Mouse (Mus musculus): ENCODE measurements around the gene Mapk8. TPM values are rescaled to one million over a fixed set of nuclear protein-coding genes. Genes with fewer than 3 reads are reported as not detected.
A peak's percentile ranks its signal among the peaks of the same experiment; 100 is the strongest.

Gene Mapk8
- polyA plus RNA-seq, 1 experiment from 2014 or later = 8.6 TPM

DNA sequence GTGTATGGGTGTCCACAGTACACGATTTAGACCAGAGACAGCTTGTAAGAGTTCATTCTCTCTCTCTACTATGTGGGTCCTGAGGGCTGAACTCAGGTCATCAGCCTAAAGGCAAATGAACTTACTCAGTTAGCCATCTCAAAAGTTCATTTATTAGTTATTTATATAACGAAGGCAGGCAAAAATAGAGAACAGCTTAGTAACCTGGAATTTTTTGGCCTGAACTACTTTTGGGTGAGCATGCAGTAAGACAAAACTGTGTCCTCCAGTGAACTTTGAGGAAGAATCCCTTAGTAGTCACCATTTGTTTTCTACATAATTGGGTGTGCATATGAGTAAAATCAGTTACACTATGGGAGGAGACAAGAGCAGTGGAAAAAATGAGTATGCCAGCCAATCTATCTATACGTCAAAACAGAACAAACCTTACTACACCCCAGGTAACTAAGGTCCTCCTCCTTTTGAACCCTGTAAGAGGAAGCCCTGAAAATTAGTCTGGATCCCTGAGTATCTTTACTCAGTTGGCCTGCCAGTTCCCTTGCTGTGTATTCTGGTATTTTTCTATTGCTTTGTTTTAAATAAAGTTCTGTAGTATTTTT lies 28.5 kb downstream of the Mapk8 start:
- H3K9ac ChIP-seq (ENCODE audit: low read depth, low read length) = no peak overlapping the region
- H3K4me3 ChIP-seq (ENCODE audit: low read depth, low read length) = no peak overlapping the region
- H3K27me3 ChIP-seq (replicated peaks; ENCODE audit: control insufficient read depth, insufficient read depth, low read length) = no peaks in the 10 kb centered on the region
- H3K9me3 ChIP-seq (ENCODE audit: control insufficient read depth) = no peaks in the 10 kb centered on the region
- 88% methylated on average over 3 of the region's 3 CpGs for WGBS
- H3K36me3 ChIP-seq (ENCODE audit: control insufficient read depth, insufficient read depth) = no peaks in the 10 kb centered on the region
- ATAC-seq = no peak
- H3K4me1 ChIP-seq (replicated peaks; ENCODE audit: control insufficient read depth, insufficient read depth, low read length) = no peaks in the 10 kb centered on the region
- no peak overlapping the region for H3K27ac ChIP-seq (ENCODE audit: low read depth, low read length)
- H3K4me2 ChIP-seq (replicated peaks; ENCODE audit: low read depth) = no peak overlapping the region
- no peak for TF ChIP-seq CTCF (IDR thresholded peaks at IDR 0.05; ENCODE audit: low read depth)

DNA sequence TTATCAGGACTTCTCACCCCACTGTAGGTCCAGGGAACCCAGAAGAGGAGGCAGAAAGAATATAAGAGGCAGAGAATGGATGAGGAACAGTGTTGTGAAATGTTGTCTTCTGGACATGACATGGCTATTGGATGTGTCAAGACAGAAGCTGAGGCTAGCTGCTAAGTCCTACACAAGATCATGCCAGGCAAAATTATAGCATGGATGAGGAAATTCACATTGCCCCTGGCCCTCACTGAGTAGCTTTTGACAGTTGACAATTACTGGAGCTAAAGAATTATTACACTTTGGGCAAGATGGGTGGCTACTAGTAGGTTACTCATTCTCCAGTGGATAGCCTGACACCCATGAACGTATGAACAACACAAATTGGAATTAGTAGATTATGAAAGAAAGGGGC lies 31.2 kb downstream of the Mapk8 start:
- WGBS = 78% methylated on average over 1 of the region's 1 CpGs
- no peak for ATAC-seq
- no peak for TF ChIP-seq CTCF (IDR thresholded peaks at IDR 0.05; ENCODE audit: low read depth)

DNA sequence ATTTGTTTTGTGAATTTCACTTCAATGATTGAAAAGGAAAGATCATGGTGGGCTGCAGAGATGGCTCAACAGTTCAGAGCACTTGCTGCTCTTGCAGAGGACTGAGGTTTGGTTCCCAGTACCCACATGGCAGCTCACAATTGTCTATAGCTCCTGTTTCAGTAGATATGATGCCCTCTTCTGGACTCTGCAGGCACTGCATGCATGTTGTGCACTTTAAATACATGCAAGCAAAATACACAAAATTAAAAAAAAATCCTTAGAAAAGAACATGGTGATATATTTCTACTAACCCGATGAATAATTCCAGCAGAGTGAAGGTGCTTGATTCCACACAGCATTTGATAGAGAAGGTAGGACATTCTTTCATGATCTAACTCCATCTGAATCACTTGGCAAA lies 44.6 kb downstream of the Mapk8 start:
- Histone ChIP-seq H3K4me2 (replicated peaks; ENCODE audit: low read depth) (no peak overlapping the region), H3K27ac (ENCODE audit: low read depth, low read length) (no peak overlapping the region), H3K4me3 (ENCODE audit: low read depth, low read length) (no peak overlapping the region), H3K9me3 (ENCODE audit: control insufficient read depth) (no peaks in the 10 kb centered on the region), H3K4me1 (replicated peaks; ENCODE audit: control insufficient read depth, insufficient read depth, low read length) (no peaks in the 10 kb centered on the region), H3K27me3 (replicated peaks; ENCODE audit: control insufficient read depth, insufficient read depth, low read length) (no peaks in the 10 kb centered on the region), H3K36me3 (ENCODE audit: control insufficient read depth, insufficient read depth) (no peaks in the 10 kb centered on the region), H3K9ac (ENCODE audit: low read depth, low read length) (no peak overlapping the region)
- peak; percentile 41 for TF ChIP-seq CTCF (IDR thresholded peaks at IDR 0.05; ENCODE audit: low read depth)
- 96% methylated on average over 1 of the region's 1 CpGs for WGBS
- ATAC-seq = no peak

More for the DNA sequence above, 31.2 kb downstream of the Mapk8 start:
- H3K4me2 ChIP-seq (replicated peaks; ENCODE audit: low read depth) = no peak overlapping the region
- no peaks in the 10 kb centered on the region for H3K27me3 ChIP-seq (replicated peaks; ENCODE audit: control insufficient read depth, insufficient read depth, low read length)
- no peaks in the 10 kb centered on the region for H3K36me3 ChIP-seq (ENCODE audit: control insufficient read depth, insufficient read depth)
- no peaks in the 10 kb centered on the region for H3K4me1 ChIP-seq (replicated peaks; ENCODE audit: control insufficient read depth, insufficient read depth, low read length)
- H3K9me3 ChIP-seq (ENCODE audit: control insufficient read depth) = no peaks in the 10 kb centered on the region
- H3K9ac ChIP-seq (ENCODE audit: low read depth, low read length) = no peak overlapping the region
- no peak overlapping the region for H3K4me3 ChIP-seq (ENCODE audit: low read depth, low read length)
- no peak overlapping the region for H3K27ac ChIP-seq (ENCODE audit: low read depth, low read length)

DNA sequence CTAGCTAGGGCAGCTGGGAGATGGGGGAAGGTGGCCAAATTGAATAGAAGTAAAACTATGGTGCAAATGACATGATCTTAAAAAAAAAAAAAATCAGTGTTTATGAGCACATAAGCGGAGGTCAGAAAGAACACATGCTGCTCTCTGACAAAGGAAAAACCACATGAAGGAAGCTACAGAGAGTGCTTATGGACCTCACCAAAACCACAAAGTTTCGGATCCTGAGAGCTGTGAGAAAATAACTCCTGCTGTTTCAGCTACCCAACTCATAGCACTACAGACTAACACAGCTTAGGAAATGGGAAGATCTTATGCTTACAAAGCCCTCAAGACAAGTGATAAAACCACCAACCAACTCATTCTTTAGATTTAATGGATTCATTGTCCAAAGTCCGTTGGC lies 46.9 kb downstream of the Mapk8 start:
- Histone ChIP-seq H3K9me3 (ENCODE audit: control insufficient read depth) (no peaks in the 10 kb centered on the region), H3K4me2 (replicated peaks; ENCODE audit: low read depth) (no peak overlapping the region), H3K9ac (ENCODE audit: low read depth, low read length) (no peak overlapping the region), H3K27ac (ENCODE audit: low read depth, low read length) (no peak overlapping the region), H3K36me3 (ENCODE audit: control insufficient read depth, insufficient read depth) (no peaks in the 10 kb centered on the region), H3K27me3 (replicated peaks; ENCODE audit: control insufficient read depth, insufficient read depth, low read length) (no peaks in the 10 kb centered on the region), H3K4me1 (replicated peaks; ENCODE audit: control insufficient read depth, insufficient read depth, low read length) (no peaks in the 10 kb centered on the region), H3K4me3 (ENCODE audit: low read depth, low read length) (no peak overlapping the region)
- no peak for TF ChIP-seq CTCF (IDR thresholded peaks at IDR 0.05; ENCODE audit: low read depth)
- 89% methylated on average over 3 of the region's 3 CpGs for WGBS
- no peak for ATAC-seq

- no peak overlapping the region for H3K4me2 ChIP-seq (replicated peaks; ENCODE audit: low read depth)
- no peaks in the 10 kb centered on the region for H3K27me3 ChIP-seq (replicated peaks; ENCODE audit: control insufficient read depth, insufficient read depth, low read length)
- no peak for ATAC-seq
- no peaks in the 10 kb centered on the region for H3K9me3 ChIP-seq (ENCODE audit: control insufficient read depth)
- H3K4me1 ChIP-seq (replicated peaks; ENCODE audit: control insufficient read depth, insufficient read depth, low read length) = no peaks in the 10 kb centered on the region
- 85% methylated on average over 5 of the region's 5 CpGs for WGBS
- no peaks in the 10 kb centered on the region for H3K36me3 ChIP-seq (ENCODE audit: control insufficient read depth, insufficient read depth)
- H3K4me3 ChIP-seq (ENCODE audit: low read depth, low read length) = no peak overlapping the region
- no peak overlapping the region for H3K9ac ChIP-seq (ENCODE audit: low read depth, low read length)
- no peak overlapping the region for H3K27ac ChIP-seq (ENCODE audit: low read depth, low read length)
- TF ChIP-seq CTCF (IDR thresholded peaks at IDR 0.05; ENCODE audit: low read depth) = no peak
Observed at GRCm38 (mm10) chr14:33398065-33398860, 48.7 kb downstream of the Mapk8 start.

DNA sequence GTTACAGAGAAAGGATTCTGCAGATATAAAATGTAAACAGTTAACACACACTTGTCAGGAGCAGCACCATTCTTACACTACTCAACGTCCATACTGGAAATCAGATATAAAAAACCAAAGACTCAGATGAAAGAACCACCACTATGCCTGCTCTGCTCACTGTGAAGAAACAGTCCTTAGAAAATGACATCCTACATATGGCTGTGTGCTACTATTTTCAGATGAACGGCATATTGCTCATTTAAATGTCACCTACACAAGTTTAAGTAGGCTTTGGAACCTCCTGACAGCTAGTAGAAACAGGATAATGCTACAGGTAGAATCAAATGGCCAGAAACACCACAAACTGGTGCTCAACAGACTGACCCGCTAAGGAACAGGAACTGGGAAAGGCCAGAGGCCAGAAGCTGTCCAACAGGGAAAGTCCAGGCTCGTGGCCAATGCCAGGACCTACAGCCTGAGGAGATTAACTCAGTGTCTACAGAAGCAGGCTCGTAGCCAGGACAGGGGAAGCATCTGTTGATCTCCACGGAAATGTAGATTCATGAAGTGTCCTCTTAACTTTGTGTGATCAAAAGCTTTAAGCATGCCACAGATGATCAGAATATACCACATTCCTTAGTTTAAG lies 66.0 kb downstream of the Mapk8 start:
- TF ChIP-seq CTCF (IDR thresholded peaks at IDR 0.05; ENCODE audit: low read depth) = no peak
- 83% methylated on average over 6 of the region's 6 CpGs for WGBS
- Histone ChIP-seq H3K27me3 (replicated peaks; ENCODE audit: control insufficient read depth, insufficient read depth, low read length) (no peaks in the 10 kb centered on the region), H3K4me3 (ENCODE audit: low read depth, low read length) (no peak overlapping the region), H3K4me1 (replicated peaks; ENCODE audit: control insufficient read depth, insufficient read depth, low read length) (no peaks in the 10 kb centered on the region), H3K27ac (ENCODE audit: low read depth, low read length) (no peak overlapping the region), H3K36me3 (ENCODE audit: control insufficient read depth, insufficient read depth) (peaks cover 16% of the 10 kb centered on the region; the same call in 1 of the 2 replicates), H3K9ac (ENCODE audit: low read depth, low read length) (no peak overlapping the region), H3K4me2 (replicated peaks; ENCODE audit: low read depth) (no peak overlapping the region), H3K9me3 (ENCODE audit: control insufficient read depth) (no peaks in the 10 kb centered on the region)
- ATAC-seq = no peak
